Mouse (Mus musculus): ENCODE data around the gene Cyp2j7.
"Not testable (repeated sequence)": the region's sequence is repeated elsewhere in the genome, so short reads cannot be mapped to it uniquely, and the experiment has no call there.

Cyp2j7 gene

GRCm38 (mm10) chr4:96236559-96236958, at the start of gene Cyp2j7:
Gene Cyp2j7 (minus strand): TSS chr4:96236659.
- DNase-seq (ENCODE audit: low read depth, low spot score): no peak

GRCm38 (mm10) chr4:96276896-96277295, 40.4 kb upstream of the Cyp2j7 start:
- not testable (repeated sequence) for DNase-seq (ENCODE audit: low read depth, low spot score)

- peak; percentile 78 for DNase-seq (ENCODE audit: low read depth, low spot score)
These were observed 37.4 kb upstream of the Cyp2j7 start for GRCm38 (mm10) chr4:96273907-96274306.

- no peak for DNase-seq (ENCODE audit: low read depth, low spot score)
These were observed 39.8 kb downstream of the Cyp2j7 start for GRCm38 (mm10) chr4:96196701-96197100.

GRCm38 (mm10) chr4:96189321-96189720, 47.1 kb downstream of the Cyp2j7 start:
- DNase-seq (ENCODE audit: low read depth, low spot score): not testable (repeated sequence)

GRCm38 (mm10) chr4:96188671-96189070, 47.8 kb downstream of the Cyp2j7 start:
- DNase-seq (ENCODE audit: low read depth, low spot score): not testable (repeated sequence)

- DNase-seq (ENCODE audit: low read depth, low spot score): not testable (repeated sequence)
These were observed 48.3 kb downstream of the Cyp2j7 start for GRCm38 (mm10) chr4:96188146-96188545.

GRCm38 (mm10) chr4:96184716-96185115, 51.7 kb downstream of the Cyp2j7 start:
- not testable (repeated sequence) for DNase-seq (ENCODE audit: low read depth, low spot score)

- peak; percentile 8 for DNase-seq (ENCODE audit: low read depth, low spot score)
These were observed 73.6 kb downstream of the Cyp2j7 start for GRCm38 (mm10) chr4:96162839-96163238.

- DNase-seq (ENCODE audit: low read depth, low spot score): no peak
These were observed 74.9 kb downstream of the Cyp2j7 start for GRCm38 (mm10) chr4:96161575-96161974.
